Mouse (Mus musculus) kidney, embryonic 16.5 days (tissue): ENCODE results near the gene 2010300C02Rik. TPM values are rescaled to one million over a fixed set of nuclear protein-coding genes. Genes with fewer than 3 reads are reported as not detected.

Source experiments
- ATAC-seq: fragments of 200-750 bp; cut with Nextera tagmentation; 2 replicates; pipeline ENCODE4 v1.8.0; 2017; ENCODE audit warnings: moderate TSS enrichment; ENCODE audit not compliant: low FRiP score, low TSS enrichment
- H3K27ac ChIP-seq: fragments of 300-500 bp; sonication (generic); 2 replicates; pipeline ENCODE4 v1.5.1; 2014; ENCODE audit warnings: low read length
- H3K27me3 ChIP-seq: fragments of 300-500 bp; sonication (generic); 2 replicates; pipeline ENCODE4 v1.6.1; 2014; ENCODE audit warnings: low read length, control low read depth, mixed read lengths; ENCODE audit not compliant: insufficient read depth
- H3K36me3 ChIP-seq: fragments of 300-500 bp; sonication (generic); 2 replicates; pipeline ENCODE4 v1.6.1; 2014; ENCODE audit warnings: low read length, control low read depth, mixed read lengths; ENCODE audit not compliant: insufficient read depth
- H3K4me1 ChIP-seq: fragments of 300-500 bp; sonication (generic); 2 replicates; pipeline ENCODE4 v1.6.1; 2014; ENCODE audit warnings: low read length, control low read depth, mixed read lengths; ENCODE audit not compliant: insufficient read depth
- H3K4me2 ChIP-seq: fragments of 300-500 bp; sonication (generic); replicated peaks from 2 replicates; pipeline ENCODE4 v1.6.1; 2014; ENCODE audit warnings: low read depth, low read length
- H3K4me3 ChIP-seq: fragments of 300-500 bp; sonication (generic); 2 replicates; pipeline ENCODE4 v1.5.1; 2014; ENCODE audit warnings: mild to moderate bottlenecking, low read length
- H3K9ac ChIP-seq: fragments of 300-500 bp; sonication (generic); replicated peaks from 2 replicates; pipeline ENCODE4 v1.6.1; 2014; ENCODE audit warnings: low read length
- H3K9me3 ChIP-seq: fragments of 300-500 bp; sonication (generic); 2 replicates; pipeline ENCODE4 v1.6.1; 2016; ENCODE audit warnings: low read length, control low read depth
- WGBS: fragments of 180-500 bp; shearing (Covaris S2); extraction: QIAGEN DNeasy Blood & Tissue Kit; methylation state at CpG from one replicate; pipeline ENCODE4 v1.1.7; 2014; 5-methylcytosine and 5-hydroxymethylcytosine counted together
- polyA plus RNA-seq: library from polyadenylated mRNA; unstranded; fragments of >200 nt; fragmentation: Nextera tagmentation; extraction: Ambion mirVana; gene quantifications from 2 replicates; pipeline ENCODE4 v1.2.1, GENCODE M21; 2015

Gene 2010300C02Rik
- polyA plus RNA-seq, 1 experiment from 2014 or later, result 2.4 TPM

DNA sequence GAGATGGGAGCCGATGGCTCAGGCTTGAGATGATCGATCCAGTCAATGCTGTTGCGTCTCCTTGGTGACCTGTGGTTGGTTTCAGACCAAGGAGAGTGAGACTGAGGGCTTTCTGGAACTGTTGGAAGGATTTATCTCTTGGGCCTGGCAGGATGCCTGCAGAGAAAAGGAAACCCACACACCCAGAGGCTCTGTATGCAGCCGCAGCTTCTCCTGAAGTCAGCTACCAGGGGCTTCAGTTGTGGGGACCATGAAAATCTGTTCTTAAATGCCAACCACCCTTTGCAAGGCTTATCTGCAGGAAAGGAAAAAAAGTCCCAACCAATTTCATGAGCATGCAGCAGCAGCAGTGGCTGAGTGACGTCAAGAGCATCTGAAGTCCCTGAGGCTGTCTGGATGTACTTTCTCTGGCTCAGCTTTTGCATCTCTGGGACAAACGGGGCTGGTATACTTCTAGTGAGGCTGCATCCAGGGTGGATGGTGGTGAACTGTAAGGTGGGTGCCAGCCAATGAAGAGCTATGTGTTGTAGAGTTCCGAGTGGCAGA is 42.8 kb downstream of the 2010300C02Rik start:
- H3K4me2 ChIP-seq, result no peak overlapping the region
- ATAC-seq, result no peak
- no peak overlapping the region for H3K4me3 ChIP-seq
- H3K9ac ChIP-seq, result no peak overlapping the region
- no peaks in the 10 kb centered on the region for H3K36me3 ChIP-seq
- no peak overlapping the region for H3K27ac ChIP-seq
- H3K4me1 ChIP-seq, result no peaks in the 10 kb centered on the region
- 77% methylated on average over 7 of the region's 7 CpGs for WGBS
- no peaks in the 10 kb centered on the region for H3K9me3 ChIP-seq
- H3K27me3 ChIP-seq, result no peaks in the 10 kb centered on the region

DNA sequence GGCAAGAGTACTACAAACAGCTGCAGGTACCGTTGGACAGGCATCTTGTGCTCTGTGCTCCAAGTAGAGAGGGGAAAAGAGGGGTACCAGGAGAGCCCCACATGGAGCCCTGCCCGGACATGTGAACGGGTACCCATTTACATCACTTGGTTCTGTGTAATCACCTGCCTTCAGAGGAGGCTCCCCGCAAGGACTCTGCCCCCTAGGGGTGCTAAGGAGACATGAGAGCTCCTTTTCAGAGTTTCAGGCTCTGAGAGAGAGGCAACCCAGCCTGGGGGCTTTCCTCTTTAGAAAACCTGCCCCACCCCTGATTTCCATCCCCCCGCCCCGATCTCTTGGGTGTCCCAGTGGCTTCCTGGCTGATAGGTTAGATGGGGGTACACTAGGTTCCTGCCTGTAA is 44.4 kb downstream of the 2010300C02Rik start:
- Histone ChIP-seq H3K9ac (no peak overlapping the region), H3K27me3 (no peaks in the 10 kb centered on the region), H3K27ac (no peak overlapping the region), H3K4me1 (no peaks in the 10 kb centered on the region), H3K4me2 (no peak overlapping the region), H3K36me3 (no peaks in the 10 kb centered on the region), H3K9me3 (no peaks in the 10 kb centered on the region), H3K4me3 (no peak overlapping the region)
- ATAC-seq, result no peak
- WGBS, result 67% methylated on average over 6 of the region's 6 CpGs

DNA sequence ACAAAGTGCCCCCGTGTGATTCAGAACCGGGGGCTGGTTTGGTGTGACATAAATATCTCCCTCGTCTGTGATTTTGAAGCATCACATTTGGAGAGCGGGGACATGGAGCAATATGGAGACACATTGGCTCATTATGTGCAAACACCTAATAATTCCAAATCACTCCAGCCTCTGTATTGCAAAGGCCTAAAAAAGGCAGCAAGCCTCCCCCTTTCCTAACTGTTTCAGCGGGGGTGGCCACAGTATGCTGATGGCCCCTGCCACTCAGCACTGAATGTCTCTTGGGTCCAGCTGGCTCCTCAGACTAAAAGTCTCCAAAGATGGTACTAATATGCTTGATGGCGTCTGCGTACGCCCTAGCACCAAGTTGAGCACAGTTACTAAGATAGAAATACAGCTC is 45.6 kb downstream of the 2010300C02Rik start:
- Histone ChIP-seq H3K27ac (no peak overlapping the region), H3K36me3 (no peaks in the 10 kb centered on the region), H3K9me3 (no peaks in the 10 kb centered on the region), H3K4me3 (no peak overlapping the region), H3K4me2 (no peak overlapping the region), H3K4me1 (no peaks in the 10 kb centered on the region), H3K9ac (no peak overlapping the region), H3K27me3 (no peaks in the 10 kb centered on the region)
- WGBS, result 89% methylated on average over 8 of the region's 8 CpGs
- ATAC-seq, result no peak

DNA sequence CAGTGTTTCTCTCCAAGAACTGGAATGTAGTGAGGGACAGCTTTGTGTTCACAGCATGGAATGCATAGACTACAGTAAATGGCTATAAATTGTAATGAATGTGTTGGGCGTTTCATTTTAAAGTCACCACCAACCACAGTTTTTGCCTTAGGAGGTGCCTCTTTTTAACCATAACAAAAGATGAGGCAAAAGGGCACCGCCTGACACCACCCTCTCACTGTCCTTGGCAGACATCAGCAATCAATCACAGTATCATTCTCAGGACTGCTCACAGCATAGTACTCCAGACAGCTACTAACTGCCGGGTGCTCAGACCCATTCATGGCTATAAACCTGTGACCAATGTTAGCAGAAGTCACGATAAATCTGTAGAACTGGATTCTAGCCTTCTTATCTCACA is 48.6 kb downstream of the 2010300C02Rik start:
- Histone ChIP-seq H3K4me2 (no peak overlapping the region), H3K27me3 (no peaks in the 10 kb centered on the region), H3K4me3 (no peak overlapping the region), H3K9ac (no peak overlapping the region), H3K36me3 (no peaks in the 10 kb centered on the region), H3K9me3 (no peaks in the 10 kb centered on the region), H3K27ac (no peak overlapping the region), H3K4me1 (no peaks in the 10 kb centered on the region)
- no peak for ATAC-seq
- WGBS, result 33% methylated on average over 4 of the region's 4 CpGs

DNA sequence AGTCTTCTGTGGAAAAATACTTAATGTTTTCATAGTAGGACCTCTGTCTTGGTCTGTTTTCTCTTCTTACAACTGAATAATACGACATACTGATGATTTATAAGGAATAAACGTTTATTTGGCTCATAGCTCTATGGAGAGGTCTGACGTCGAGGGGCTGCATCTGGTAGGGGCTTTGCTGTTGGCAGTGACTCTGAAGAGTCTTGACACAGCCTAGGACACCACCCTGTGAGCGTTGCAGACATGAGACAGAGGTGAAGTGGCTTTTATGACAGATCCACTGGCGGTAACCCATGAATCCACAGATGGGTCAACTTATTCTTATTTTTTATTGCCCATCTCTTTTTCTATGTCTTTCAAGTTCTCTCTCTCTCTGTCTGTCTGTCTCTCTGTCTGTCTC is 52.5 kb downstream of the 2010300C02Rik start:
- no peaks in the 10 kb centered on the region for H3K27me3 ChIP-seq
- H3K4me3 ChIP-seq, result no peak overlapping the region
- ATAC-seq, result no peak
- 66% methylated on average over 6 of the region's 6 CpGs for WGBS
- H3K36me3 ChIP-seq, result no peaks in the 10 kb centered on the region
- H3K27ac ChIP-seq, result no peak overlapping the region
- H3K4me2 ChIP-seq, result no peak overlapping the region
- H3K9me3 ChIP-seq, result no peaks in the 10 kb centered on the region
- H3K9ac ChIP-seq, result no peak overlapping the region
- no peaks in the 10 kb centered on the region for H3K4me1 ChIP-seq

DNA sequence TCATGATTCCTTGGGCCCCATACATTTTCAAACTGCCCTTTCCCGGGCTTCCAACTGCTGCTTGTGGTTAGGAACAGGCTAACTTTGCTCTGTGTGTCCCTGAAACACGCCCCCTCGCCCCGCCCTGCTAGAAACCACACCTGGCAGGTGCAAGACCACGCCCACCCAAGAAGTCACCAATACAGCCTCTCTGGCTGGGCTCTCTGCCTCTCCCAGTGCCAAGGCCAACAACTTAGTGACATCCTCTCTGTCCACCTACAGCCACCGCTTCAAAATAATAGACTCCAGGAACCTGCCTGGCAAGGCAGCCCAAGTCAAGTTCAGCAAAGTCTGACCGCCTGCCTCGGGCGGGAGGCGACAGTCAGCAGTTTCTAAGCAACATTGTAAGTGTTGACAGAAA is 53.3 kb downstream of the 2010300C02Rik start:
- H3K27ac ChIP-seq, result no peak overlapping the region
- H3K4me2 ChIP-seq, result no peak overlapping the region; the same call in 1 of the 2 replicates
- ATAC-seq, result no peak; the same call in 1 of the 2 replicates
- no peaks in the 10 kb centered on the region for H3K27me3 ChIP-seq
- no peak overlapping the region for H3K9ac ChIP-seq
- no peaks in the 10 kb centered on the region for H3K9me3 ChIP-seq
- no peaks in the 10 kb centered on the region for H3K36me3 ChIP-seq
- H3K4me3 ChIP-seq, result no peak overlapping the region
- WGBS, result 49% methylated on average over 10 of the region's 10 CpGs
- no peaks in the 10 kb centered on the region for H3K4me1 ChIP-seq

DNA sequence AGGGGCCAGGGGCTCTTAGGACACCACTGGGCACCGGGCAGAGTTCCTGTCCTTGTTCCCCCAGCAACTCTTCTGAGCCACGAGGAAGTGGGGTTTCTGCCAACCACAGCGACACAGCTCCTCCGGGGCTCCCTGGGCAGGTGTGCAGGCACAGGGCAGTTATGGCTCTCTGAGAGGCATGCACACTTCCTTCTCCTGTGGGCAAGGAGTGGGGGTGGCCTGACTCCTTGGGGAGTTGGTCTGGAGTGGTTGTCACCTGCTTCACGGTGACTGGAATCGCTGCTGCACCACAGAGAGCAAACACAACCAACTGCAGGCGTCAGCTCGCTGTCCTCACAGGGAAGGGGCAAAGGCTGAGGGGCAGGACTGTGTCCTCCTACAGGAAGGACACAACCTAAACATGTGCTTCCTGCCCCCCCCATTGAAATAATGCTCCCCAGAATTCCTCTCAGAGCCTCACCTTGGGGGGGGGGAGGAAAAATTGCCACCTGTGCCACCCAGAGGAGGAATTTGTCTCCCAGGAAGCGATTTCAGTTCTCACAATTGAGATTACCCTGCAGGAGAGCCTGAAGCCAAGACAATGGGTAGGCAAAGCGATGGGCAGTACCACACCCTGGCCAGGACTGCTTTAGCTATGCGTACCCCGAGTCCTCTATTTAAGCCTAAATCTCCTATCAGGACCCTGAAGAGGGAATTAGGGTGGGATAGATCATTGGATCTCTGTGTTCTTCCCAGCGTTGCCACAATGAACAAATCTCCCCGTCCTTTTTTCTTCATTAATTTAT is 54.2 kb downstream of the 2010300C02Rik start:
- no peak overlapping the region for H3K9ac ChIP-seq

DNA sequence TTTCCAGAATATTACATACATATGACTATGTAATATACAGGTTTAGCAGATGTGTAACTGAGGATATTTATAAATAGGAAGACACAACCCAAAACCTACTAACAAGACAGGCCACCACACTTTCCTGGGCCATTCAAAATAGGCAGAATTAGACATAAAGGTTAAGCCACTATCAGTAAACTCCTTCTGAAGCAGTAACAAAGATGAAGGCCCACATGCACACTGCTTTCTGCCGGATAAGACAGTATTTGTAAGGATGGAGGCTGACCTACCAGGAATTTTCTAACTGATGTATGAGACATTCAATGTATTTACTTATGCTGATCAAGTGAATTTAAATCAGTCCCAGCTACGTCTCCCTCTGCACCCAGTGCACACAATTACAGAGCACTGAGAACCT is 55.4 kb downstream of the 2010300C02Rik start:
- H3K4me1 ChIP-seq, result no peaks in the 10 kb centered on the region
- H3K4me2 ChIP-seq, result no peak overlapping the region
- ATAC-seq, result no peak
- no peak overlapping the region for H3K4me3 ChIP-seq
- H3K27ac ChIP-seq, result no peak overlapping the region
- no peaks in the 10 kb centered on the region for H3K9me3 ChIP-seq
- no peaks in the 10 kb centered on the region for H3K36me3 ChIP-seq
- no peak overlapping the region for H3K9ac ChIP-seq
- no peaks in the 10 kb centered on the region for H3K27me3 ChIP-seq
- WGBS, result 91% methylated on average over 2 of the region's 2 CpGs

More for the DNA sequence above, 54.2 kb downstream of the 2010300C02Rik start:
- Histone ChIP-seq H3K36me3 (no peaks in the 10 kb centered on the region), H3K9me3 (no peaks in the 10 kb centered on the region), H3K27me3 (no peaks in the 10 kb centered on the region), H3K4me1 (no peaks in the 10 kb centered on the region), H3K27ac (no peak overlapping the region), H3K4me2 (no peak overlapping the region), H3K4me3 (no peak overlapping the region)
- no peak for ATAC-seq
- WGBS, result 53% methylated on average over 14 of the region's 14 CpGs

DNA sequence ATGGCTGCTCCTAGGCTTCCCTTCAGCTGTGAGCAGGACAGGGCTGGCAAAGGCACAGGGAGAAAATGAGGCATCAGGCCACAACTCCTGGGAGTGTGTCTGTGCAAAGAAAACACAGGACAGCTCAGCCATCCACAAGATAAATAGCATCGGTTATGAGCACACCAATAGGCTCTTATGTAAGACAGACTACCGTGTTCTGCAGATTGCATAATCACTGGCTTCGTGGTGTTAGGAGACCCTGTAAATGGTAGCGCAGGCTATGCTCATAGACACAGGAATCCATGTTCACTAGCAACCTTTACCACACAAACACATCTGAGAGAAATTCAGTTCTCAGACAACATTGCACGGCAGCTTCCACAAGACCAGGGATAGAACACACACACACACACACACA is 56.3 kb downstream of the 2010300C02Rik start:
- Histone ChIP-seq H3K9ac (no peak overlapping the region), H3K27ac (no peak overlapping the region), H3K9me3 (no peaks in the 10 kb centered on the region), H3K27me3 (no peaks in the 10 kb centered on the region), H3K4me2 (no peak overlapping the region), H3K4me3 (no peak overlapping the region), H3K4me1 (no peaks in the 10 kb centered on the region), H3K36me3 (no peaks in the 10 kb centered on the region)
- 91% methylated on average over 5 of the region's 5 CpGs for WGBS
- no peak for ATAC-seq

DNA sequence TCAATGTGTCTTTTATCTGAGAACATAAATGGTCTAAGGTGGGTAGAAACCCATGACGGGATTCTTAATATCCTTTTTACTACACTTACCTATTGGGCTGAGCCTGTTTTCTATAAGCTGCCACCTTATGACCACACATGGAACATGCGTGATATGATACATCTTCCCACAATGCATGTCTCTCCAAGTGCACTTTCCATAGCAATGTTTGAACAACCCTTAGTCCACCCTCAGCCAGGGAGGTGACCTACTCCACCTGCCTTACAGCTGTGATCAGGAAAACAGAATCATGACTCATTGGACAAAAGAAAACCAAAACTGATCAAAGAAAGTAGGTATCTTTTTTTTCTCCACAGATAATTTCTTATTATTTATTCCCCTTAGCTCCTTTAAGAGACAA is 63.9 kb downstream of the 2010300C02Rik start:
- WGBS, result 90% methylated on average over 2 of the region's 2 CpGs
- H3K27me3 ChIP-seq, result no peaks in the 10 kb centered on the region
- no peak overlapping the region for H3K4me2 ChIP-seq
- H3K9ac ChIP-seq, result no peak overlapping the region
- no peak overlapping the region for H3K4me3 ChIP-seq
- no peak for ATAC-seq
- H3K9me3 ChIP-seq, result no peaks in the 10 kb centered on the region
- no peaks in the 10 kb centered on the region for H3K4me1 ChIP-seq
- no peaks in the 10 kb centered on the region for H3K36me3 ChIP-seq
- no peak overlapping the region for H3K27ac ChIP-seq
